Mouse (Mus musculus) heart, embryonic 10.5 days (tissue): ENCODE results near the gene Col4a2. TPM values are rescaled to one million over a fixed set of nuclear protein-coding genes. Genes with fewer than 3 reads are reported as not detected.
A peak's percentile ranks its signal among the peaks of the same experiment; 100 is the strongest.

Experiments
- DNase-seq: peaks from one replicate; pipeline ENCODE4 v3.0.0-alpha.2; 2017; ENCODE audit warnings: low spot score
- H3K27ac ChIP-seq: fragments of 300-500 bp; sonication (generic); 2 replicates; pipeline ENCODE4 v1.5.1; 2016; ENCODE audit warnings: mild to moderate bottlenecking
- H3K27me3 ChIP-seq: fragments of 300-500 bp; sonication (generic); 2 replicates; pipeline ENCODE4 v1.6.1; 2016; ENCODE audit warnings: mild to moderate bottlenecking; ENCODE audit not compliant: poor library complexity, insufficient read depth, severe bottlenecking
- H3K36me3 ChIP-seq: fragments of 300-500 bp; sonication (generic); 2 replicates; pipeline ENCODE4 v1.6.1; 2016; ENCODE audit warnings: mild to moderate bottlenecking, moderate library complexity
- H3K4me1 ChIP-seq: fragments of 300-500 bp; sonication (generic); 2 replicates; pipeline ENCODE4 v1.6.1; 2016; ENCODE audit warnings: mild to moderate bottlenecking
- H3K4me3 ChIP-seq: fragments of 300-500 bp; sonication (generic); 2 replicates; pipeline ENCODE4 v1.5.1; 2016; ENCODE audit warnings: mild to moderate bottlenecking, moderate library complexity
- H3K9me3 ChIP-seq: fragments of 300-500 bp; sonication (generic); 2 replicates; pipeline ENCODE4 v1.6.1; 2016; ENCODE audit warnings: mild to moderate bottlenecking, moderate library complexity
- WGBS: fragments of 180-500 bp; shearing (Covaris S2); methylation state at CpG from one replicate; pipeline ENCODE4 v1.1.7; 2016; 5-methylcytosine and 5-hydroxymethylcytosine counted together
- polyA plus RNA-seq: library from polyadenylated mRNA; unstranded; fragments of >200 nt; fragmentation: Nextera tagmentation; extraction: Ambion mirVana; gene quantifications from 2 replicates; pipeline ENCODE4 v1.2.1, GENCODE M21; 2016

Col4a2 gene
- polyA plus RNA-seq, 1 experiment from 2014 or later: 54.9 TPM

GRCm38 (mm10) chr8:11423091-11423490 lies 110.5 kb downstream of the Col4a2 start:
- Histone ChIP-seq H3K36me3 (peaks cover 74% of the 10 kb centered on the region), H3K9me3 (no peaks in the 10 kb centered on the region), H3K4me3 (no peak overlapping the region), H3K27me3 (no peaks in the 10 kb centered on the region), H3K4me1 (peaks cover 18% of the 10 kb centered on the region), H3K27ac (no peak overlapping the region)
- 68% methylated on average over 7 of the region's 7 CpGs for WGBS
- no peak for DNase-seq

- Histone ChIP-seq H3K4me1 (no peaks in the 10 kb centered on the region), H3K27me3 (no peaks in the 10 kb centered on the region), H3K9me3 (no peaks in the 10 kb centered on the region), H3K36me3 (peaks cover 91% of the 10 kb centered on the region), H3K4me3 (no peak overlapping the region), H3K27ac (no peak overlapping the region)
- no peak for DNase-seq
- WGBS: 71% methylated on average over 5 of the region's 5 CpGs
Measured at GRCm38 (mm10) chr8:11430688-11431087, 118.1 kb downstream of the Col4a2 start.

- Histone ChIP-seq H3K27ac (peak overlapping the region; percentile 24; the same call in 1 of the 2 replicates), H3K27me3 (no peaks in the 10 kb centered on the region), H3K4me1 (peaks cover 9% of the 10 kb centered on the region), H3K9me3 (no peaks in the 10 kb centered on the region), H3K36me3 (peaks cover 98% of the 10 kb centered on the region), H3K4me3 (no peak overlapping the region)
- 34% methylated on average over 12 of the region's 12 CpGs for WGBS
- no peak for DNase-seq
Measured at GRCm38 (mm10) chr8:11437862-11438261, 125.3 kb downstream of the Col4a2 start.

GRCm38 (mm10) chr8:11441291-11441690 lies 128.7 kb downstream of the Col4a2 start:
- DNase-seq: no peak
- 91% methylated on average over 6 of the region's 6 CpGs for WGBS
- peaks cover 9% of the 10 kb centered on the region for H3K4me1 ChIP-seq
- no peaks in the 10 kb centered on the region for H3K9me3 ChIP-seq
- H3K36me3 ChIP-seq: peaks cover 98% of the 10 kb centered on the region
- H3K27ac ChIP-seq: no peak overlapping the region
- no peaks in the 10 kb centered on the region for H3K27me3 ChIP-seq
- H3K4me3 ChIP-seq: no peak overlapping the region

- DNase-seq: no peak
- Histone ChIP-seq H3K4me1 (no peaks in the 10 kb centered on the region; the same call in 1 of the 2 replicates), H3K27me3 (no peaks in the 10 kb centered on the region), H3K36me3 (peaks cover 99% of the 10 kb centered on the region), H3K9me3 (no peaks in the 10 kb centered on the region), H3K27ac (no peak overlapping the region), H3K4me3 (no peak overlapping the region)
- WGBS: 73% methylated on average over 9 of the region's 9 CpGs
Measured at GRCm38 (mm10) chr8:11443611-11444010, 131.0 kb downstream of the Col4a2 start.

- Histone ChIP-seq H3K27me3 (no peaks in the 10 kb centered on the region), H3K36me3 (peaks cover 98% of the 10 kb centered on the region)
- 74% methylated on average over 7 of the region's 7 CpGs for WGBS
Measured at GRCm38 (mm10) chr8:11444216-11444615, 131.6 kb downstream of the Col4a2 start.

GRCm38 (mm10) chr8:11445790-11446189 lies 133.2 kb downstream of the Col4a2 start:
- 92% methylated on average over 13 of the region's 13 CpGs for WGBS
- Histone ChIP-seq H3K4me1 (peaks cover 13% of the 10 kb centered on the region), H3K27me3 (no peaks in the 10 kb centered on the region), H3K9me3 (no peaks in the 10 kb centered on the region), H3K4me3 (no peak overlapping the region), H3K36me3 (peaks cover 83% of the 10 kb centered on the region), H3K27ac (no peak overlapping the region)
- DNase-seq: no peak

More at GRCm38 (mm10) chr8:11444216-11444615, 131.6 kb downstream of the Col4a2 start:
- H3K4me3 ChIP-seq: no peak overlapping the region
- H3K27ac ChIP-seq: no peak overlapping the region
- H3K4me1 ChIP-seq: no peaks in the 10 kb centered on the region; the same call in 1 of the 2 replicates
- H3K9me3 ChIP-seq: no peaks in the 10 kb centered on the region
- no peak for DNase-seq

- peaks cover 60% of the 10 kb centered on the region for H3K36me3 ChIP-seq
- no peak overlapping the region for H3K4me3 ChIP-seq
- no peak for DNase-seq
- H3K4me1 ChIP-seq: peaks cover 24% of the 10 kb centered on the region
- H3K27me3 ChIP-seq: no peaks in the 10 kb centered on the region
- no peaks in the 10 kb centered on the region for H3K9me3 ChIP-seq
- WGBS: 91% methylated on average over 23 of the region's 23 CpGs
- no peak overlapping the region for H3K27ac ChIP-seq
Measured at GRCm38 (mm10) chr8:11447910-11448570, 135.4 kb downstream of the Col4a2 start.

- H3K4me1 ChIP-seq: peaks cover 24% of the 10 kb centered on the region
- WGBS: 37% methylated on average over 8 of the region's 8 CpGs
- H3K4me3 ChIP-seq: no peak overlapping the region
- no peak for DNase-seq
- no peaks in the 10 kb centered on the region for H3K27me3 ChIP-seq
- peaks cover 45% of the 10 kb centered on the region for H3K36me3 ChIP-seq
- no peaks in the 10 kb centered on the region for H3K9me3 ChIP-seq
- H3K27ac ChIP-seq: peak overlapping the region; percentile 49
Measured at GRCm38 (mm10) chr8:11450184-11451113, 137.8 kb downstream of the Col4a2 start.

- DNase-seq: no peak
- Histone ChIP-seq H3K27ac (no peak overlapping the region), H3K4me3 (no peak overlapping the region), H3K4me1 (peaks cover 24% of the 10 kb centered on the region), H3K27me3 (no peaks in the 10 kb centered on the region), H3K36me3 (peaks cover 29% of the 10 kb centered on the region), H3K9me3 (no peaks in the 10 kb centered on the region)
- 82% methylated on average over 1 of the region's 1 CpGs for WGBS
Measured at GRCm38 (mm10) chr8:11452152-11452551, 139.5 kb downstream of the Col4a2 start.

GRCm38 (mm10) chr8:11452559-11452958 lies 140.0 kb downstream of the Col4a2 start:
- WGBS: 80% methylated on average over 3 of the region's 3 CpGs
- no peak overlapping the region for H3K27ac ChIP-seq

GRCm38 (mm10) chr8:11452974-11453373 lies 140.4 kb downstream of the Col4a2 start:
- 62% methylated on average over 4 of the region's 4 CpGs for WGBS
- Histone ChIP-seq H3K9me3 (no peaks in the 10 kb centered on the region), H3K4me3 (no peak overlapping the region), H3K36me3 (peaks cover 21% of the 10 kb centered on the region), H3K27ac (no peak overlapping the region), H3K4me1 (peaks cover 30% of the 10 kb centered on the region), H3K27me3 (no peaks in the 10 kb centered on the region)
- DNase-seq: no peak

More at GRCm38 (mm10) chr8:11452559-11452958, 140.0 kb downstream of the Col4a2 start:
- no peak overlapping the region for H3K4me3 ChIP-seq
- no peak for DNase-seq
- peaks cover 26% of the 10 kb centered on the region for H3K4me1 ChIP-seq
- H3K36me3 ChIP-seq: peaks cover 25% of the 10 kb centered on the region
- no peaks in the 10 kb centered on the region for H3K27me3 ChIP-seq
- no peaks in the 10 kb centered on the region for H3K9me3 ChIP-seq

- WGBS: 74% methylated on average over 12 of the region's 12 CpGs
Measured at GRCm38 (mm10) chr8:11454228-11454627, 141.6 kb downstream of the Col4a2 start.

More at GRCm38 (mm10) chr8:11454228-11454627, 141.6 kb downstream of the Col4a2 start:
- Histone ChIP-seq H3K4me1 (peaks cover 42% of the 10 kb centered on the region), H3K9me3 (no peaks in the 10 kb centered on the region), H3K36me3 (peaks cover 9% of the 10 kb centered on the region; the same call in 1 of the 2 replicates), H3K27ac (no peak overlapping the region), H3K27me3 (no peaks in the 10 kb centered on the region), H3K4me3 (no peak overlapping the region)
- DNase-seq: no peak
